Mouse (Mus musculus) adrenal gland, adult 8-10 months (tissue): ENCODE results near the gene Tmem210. TPM values are rescaled to one million over a fixed set of nuclear protein-coding genes. Genes with fewer than 3 reads are reported as not detected.

Source experiments
- DNase-seq: peaks from one replicate; pipeline ENCODE4 v3.0.0; 2022
- total RNA-seq, 4 experiments: library from RNA; stranded (reverse); gene quantifications; 2 replicates each; pipeline ENCODE4 v1.2.4; 2022

Gene Tmem210
- total RNA-seq, 4 experiments from 2014 or later = not detected

DNA sequence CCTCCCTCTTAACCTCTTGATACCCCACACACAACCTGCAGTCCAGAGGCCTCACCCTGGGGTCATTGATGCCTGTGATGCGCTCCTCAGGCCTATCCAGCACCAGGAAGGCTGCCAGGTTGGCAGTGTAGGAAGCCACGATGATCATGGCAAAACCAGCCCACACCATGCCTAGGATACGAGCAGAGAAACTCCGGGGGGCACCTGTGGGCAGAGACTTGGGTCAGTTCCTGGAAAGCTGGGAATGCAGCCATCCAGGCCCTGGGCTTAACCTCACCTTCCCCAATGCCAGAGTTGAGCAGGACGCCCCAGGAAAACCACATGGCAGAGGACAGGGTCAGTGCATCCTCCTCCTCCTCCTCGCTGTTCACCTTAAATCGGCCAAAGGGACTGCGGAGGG lies 9.1 kb downstream of the Tmem210 start:
- no peak for DNase-seq

DNA sequence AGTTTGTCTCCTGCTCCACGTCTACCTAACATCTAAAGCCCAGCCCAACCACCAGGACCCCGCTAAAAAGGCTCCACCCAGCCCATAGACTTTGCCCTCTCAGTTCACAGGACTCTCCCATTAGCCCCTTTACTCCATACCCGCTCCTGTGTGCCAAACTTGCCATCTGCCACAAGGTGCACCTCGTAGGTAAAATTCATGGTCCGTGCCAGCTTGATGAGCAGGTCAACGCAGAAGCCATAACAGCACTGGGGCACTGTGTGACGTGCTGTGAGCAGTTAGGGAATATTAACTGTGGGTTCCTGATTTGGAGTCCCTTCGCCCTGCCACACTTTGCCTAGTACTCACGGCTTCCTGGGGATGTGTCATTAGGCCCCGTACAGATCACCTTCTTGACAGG lies 10.1 kb downstream of the Tmem210 start:
- DNase-seq = no peak

DNA sequence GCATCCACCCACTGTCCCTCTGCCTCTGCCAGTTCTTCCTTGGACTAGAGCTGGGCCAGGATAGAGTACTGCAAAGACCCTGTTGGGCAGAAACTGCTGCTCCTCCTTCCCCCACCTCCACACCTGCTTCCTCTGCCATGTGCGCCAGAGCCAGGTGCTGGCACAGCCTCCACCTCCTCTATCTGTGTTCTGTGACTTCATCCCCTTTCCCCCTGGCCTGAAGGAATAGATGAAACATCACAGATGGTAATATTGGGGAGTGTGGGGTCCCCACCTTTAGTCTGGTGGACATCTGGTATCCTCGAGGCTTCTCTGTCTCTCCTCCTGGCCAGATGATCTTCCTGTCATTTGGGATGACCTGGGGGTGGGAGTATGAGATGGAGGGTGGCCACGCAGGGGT lies 15.5 kb downstream of the Tmem210 start:
- no peak for DNase-seq

DNA sequence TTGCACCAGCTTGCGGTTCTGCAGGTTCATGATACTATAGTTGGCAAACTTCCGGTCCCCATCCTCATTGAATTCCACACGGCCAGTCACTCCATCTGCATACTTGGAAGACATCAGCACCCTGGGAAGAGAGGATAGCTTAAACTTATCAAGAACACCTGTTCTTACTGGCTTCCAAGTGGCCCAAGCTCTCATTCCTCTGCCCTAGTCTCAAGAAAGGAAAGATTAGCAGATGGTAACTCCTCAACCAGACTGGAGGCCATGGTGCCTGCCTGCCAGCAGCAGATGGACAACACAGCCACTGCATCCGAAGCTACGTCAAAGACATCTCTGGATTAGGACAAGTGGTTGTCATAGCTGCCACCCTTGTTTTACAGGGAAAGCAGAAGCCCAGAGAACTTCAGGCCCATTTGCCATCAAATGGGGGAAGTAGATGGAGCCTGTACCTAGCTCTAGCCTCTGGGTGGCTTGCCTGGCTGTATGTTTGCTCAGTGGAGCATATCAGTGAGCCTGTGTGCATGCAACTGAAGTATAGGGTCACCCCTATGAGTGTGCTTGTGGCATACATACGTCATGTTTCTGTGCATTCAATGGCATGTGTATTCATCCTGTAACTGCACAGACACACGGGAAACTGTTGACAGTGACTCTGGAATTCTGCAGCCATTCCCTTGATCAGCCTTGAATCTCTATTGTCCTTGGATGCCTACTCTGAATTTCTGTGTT lies 16.1 kb downstream of the Tmem210 start:
- DNase-seq = no peak

DNA sequence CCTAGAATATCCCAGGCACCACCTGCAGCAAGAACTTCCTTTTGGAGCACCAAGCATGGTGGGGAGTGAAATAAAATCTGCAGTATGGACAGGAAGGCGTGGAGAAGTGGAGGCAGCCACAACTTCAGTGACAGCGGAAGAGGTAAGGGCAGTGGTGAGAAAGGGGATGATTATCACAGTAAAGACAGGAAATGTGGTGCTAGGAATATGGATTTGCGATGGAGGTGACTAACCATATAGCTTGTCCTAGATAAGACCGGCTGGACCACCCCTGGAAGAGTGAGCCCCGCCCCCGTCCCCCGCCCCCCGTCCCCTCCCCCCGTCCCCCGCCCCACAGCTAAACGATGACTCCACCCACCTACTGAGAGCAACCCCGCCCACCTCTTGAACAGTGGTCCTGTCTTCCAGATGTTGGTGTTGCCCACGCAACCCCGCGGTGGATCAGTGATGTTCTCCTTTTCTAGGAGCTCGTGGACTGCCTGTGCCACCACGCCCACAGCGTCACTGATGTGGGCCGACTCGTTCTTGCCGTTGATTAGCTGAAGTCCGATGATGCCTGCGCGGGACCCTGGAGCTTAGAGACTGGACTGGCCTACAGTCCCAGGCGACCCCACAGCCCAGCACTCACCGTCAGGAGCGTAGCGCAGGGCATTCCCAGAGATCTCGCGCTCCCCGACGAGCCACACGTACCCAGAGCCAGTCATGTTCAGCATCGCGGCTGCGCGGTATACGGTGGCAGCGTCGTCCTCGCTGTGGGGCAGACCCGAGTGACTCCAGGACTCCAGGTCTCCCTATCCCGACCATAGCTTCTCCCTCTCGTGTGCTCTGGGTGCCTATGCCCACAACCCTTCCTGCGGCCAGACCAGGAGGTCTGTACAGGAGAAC lies 17.0 kb downstream of the Tmem210 start:
- DNase-seq = no peak

DNA sequence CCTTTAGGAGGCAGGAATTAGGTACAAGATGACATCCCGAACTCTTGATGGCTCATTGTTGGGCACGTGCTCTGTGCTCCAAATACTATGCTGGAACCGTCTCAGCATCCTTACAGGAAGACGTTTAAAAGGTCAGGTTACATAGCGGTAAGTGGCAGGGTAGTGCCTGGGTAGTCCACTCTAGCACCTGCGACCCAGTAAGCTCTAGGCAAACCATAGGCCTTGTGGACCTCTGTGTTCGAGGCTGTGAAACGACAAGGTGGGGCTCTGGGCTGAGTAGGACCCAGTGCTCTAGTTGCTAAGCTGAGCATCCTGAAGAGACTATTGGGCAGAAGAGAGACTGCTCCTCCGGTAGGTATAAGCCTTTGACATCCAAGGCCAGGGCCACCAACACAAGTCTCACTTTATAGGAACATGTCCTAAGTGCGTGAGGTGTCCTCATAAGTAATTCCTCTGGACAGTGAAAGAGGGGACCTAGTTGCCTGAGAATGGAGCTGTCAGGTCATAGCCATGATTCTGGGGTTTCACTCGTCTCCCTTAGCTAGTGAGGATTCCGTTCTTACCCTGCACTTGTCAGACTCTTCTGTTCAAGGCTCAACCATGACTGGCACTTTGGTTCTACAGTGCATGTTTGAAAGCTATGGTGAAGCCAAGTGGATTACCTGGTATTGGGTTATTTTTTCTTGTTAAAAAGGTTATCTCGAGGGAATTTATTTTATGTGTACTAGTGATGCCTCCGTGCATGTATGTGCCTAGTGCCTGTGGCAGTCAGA lies 17.8 kb downstream of the Tmem210 start:
- no peak for DNase-seq

DNA sequence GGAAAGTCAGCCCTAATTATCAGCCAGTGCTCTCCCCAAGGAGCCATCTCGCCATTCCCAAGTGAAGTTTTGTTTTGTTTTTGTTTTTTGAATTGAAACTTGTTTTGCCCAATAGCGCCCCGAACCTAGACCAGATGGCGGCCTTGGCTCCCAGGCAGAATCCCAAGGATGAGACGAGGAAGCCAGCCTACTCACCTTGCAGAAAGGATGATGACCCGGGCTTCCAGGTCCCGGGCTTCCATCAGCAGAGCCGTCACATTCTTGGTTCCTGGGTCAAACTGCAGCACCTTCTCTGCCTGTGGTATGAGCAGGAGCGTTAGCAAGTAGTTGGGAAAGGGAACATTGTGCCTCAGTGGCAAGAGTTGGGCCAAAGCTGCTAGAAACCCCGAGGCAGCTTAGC lies 22.2 kb downstream of the Tmem210 start:
- no peak for DNase-seq

DNA sequence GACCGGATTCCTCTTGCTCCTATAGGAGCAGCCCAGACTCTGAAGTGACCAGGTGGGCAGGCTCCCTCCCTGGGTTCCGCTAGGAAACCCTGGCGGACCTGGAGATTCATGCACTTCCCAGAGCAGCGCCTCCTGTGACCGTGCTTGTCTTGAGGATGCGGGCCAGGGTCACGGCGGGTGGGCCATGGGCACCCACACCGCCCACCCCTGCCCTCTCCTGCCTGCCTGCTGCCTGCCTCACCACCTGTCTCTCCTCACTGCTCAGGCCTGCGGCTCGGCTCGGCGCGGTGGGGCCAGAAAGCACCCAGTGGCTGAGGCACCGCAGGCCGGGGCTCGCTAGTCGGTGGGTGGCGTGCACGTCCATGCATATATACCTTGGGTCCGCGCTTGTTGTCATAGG lies 23.0 kb downstream of the Tmem210 start:
- no peak for DNase-seq

DNA sequence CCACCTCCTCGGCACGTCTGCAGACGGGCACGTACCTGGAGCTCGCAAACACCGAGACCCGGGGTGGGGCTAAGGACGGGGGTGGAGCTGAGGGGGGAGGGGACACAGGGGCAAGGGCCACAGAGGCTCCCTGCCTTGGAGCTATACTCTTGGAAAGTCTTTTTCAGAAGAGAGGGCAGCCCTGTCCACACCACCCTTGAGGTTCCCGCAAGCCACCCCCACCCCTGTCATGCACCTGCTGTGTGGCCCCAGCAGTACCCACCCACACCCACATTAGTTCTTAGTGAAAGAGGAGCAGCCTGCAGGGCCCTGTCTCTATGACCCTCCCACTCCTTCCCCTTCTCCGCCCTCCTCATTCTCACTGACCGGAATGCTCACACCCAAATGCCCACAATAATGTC lies 23.5 kb downstream of the Tmem210 start:
- DNase-seq = no peak

DNA sequence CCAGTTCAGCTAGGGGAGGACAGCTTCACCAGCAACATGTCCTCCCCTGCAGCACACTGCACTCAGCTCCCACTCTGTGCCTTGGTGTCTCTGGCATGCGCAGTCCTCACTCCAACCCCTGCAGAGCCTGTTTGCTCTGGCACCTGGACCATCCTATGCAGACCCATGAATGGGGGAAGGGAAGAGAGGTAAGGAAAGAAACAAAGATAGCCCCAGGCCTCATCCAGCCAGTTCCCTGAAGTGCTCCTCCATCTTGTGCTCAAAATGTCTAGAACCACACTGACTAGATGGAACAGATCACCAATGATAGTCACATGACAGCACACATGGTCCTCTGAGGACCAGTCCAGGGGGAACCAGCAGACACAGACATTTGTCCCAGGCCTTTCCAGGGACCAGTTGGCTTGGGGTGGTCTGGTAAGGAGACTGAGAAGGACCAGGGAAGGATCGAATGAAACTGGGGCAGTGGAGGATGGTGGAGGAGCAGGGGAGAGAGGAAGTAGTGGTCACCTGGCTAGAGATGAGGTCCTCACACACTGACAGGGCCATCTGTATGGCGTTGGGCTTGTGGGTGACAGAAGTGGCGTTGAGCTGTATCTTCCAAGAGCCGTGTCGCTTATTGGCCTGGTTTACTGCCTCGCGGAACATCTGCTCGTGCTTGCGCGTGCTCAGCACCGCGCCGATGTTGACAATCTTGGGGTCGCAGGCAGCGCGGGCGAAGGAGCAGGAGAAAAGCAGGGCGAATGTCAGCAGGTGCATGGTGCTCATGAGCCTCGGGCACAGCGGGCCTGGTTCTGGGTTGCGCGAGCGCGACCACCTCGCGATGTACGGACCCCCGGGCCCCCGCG lies 30.4 kb downstream of the Tmem210 start:
- no peak for DNase-seq

DNA sequence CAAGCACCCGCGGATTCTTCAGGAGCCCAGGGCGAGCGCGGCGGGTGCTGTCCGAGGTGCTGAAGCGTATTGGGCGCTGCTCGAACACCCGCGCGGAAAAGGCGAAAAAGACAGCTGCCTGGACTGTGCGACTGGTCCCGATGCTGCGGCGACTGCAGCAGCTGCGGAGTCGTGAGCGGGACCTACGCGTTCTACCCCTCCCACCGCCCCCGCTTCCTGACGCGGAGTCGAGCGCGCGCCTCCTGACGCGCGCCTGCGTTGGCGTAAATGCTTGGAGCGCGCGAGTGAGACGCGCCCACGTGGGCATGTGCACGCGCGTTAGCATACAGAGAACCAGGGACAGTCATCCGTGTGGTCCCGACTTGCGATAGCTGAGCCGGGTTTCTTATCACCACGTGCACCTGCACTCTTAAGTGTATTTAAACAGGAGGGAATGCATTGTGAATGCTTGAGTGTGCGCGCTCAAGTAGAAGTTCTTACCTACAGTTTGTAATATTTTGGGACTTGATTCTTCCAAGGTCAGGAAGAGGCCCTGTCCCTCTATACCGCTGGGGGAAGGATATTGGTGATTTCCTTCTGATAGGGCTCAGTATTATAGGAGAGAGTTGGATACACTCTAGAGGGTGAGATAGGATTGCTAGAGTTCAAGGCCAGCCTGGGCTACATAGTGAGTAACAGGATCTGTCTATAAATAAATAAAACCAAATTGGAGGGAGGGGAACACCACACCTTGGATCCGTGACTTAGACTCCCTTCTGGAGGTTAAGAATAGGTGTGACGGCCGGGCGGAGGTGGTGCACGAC lies 31.2 kb downstream of the Tmem210 start, which contains the start of gene Grin1:
TSS of gene Grin1 (minus strand) at position 217 of the 803 bp plus-strand sequence.
- DNase-seq = no peak

DNA sequence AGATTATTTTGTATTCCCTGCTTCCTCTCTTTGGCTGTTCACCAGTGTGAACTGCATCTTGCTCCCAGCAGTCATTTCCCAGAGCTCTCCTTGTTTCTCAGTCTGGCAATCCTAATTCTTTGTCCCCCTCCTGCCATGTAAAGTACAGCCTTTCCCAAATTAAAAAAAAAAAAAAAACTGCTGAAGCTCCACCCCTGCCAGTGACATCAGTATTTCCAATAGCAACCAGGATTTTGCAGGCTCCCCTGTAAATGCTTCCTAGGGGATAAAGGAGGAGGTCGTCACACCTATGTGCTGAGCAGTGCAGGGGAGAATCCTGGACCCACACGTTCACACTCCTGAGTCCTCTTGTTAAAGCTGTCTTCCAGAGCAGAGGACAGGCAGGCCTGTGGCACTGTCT lies 32.1 kb downstream of the Tmem210 start:
- no peak for DNase-seq

DNA sequence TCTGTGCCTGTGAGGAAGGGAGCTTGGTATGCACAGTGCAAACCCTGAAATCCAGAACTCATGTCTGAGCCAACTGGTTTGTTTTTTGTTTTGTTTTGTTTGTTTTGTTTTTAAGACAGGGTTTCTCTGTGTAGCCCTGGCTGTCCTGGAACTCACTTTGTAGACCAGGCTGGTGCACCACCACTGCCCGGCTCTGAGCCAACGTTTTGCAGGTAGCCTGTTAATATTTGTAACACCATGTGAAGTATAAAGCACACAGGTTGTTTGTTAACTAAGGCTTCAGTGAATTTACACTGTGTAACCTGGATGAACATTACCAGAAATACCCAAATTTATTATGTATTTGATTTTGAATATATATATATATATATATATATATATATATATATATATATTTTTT lies 38.1 kb downstream of the Tmem210 start:
- DNase-seq = no peak

DNA sequence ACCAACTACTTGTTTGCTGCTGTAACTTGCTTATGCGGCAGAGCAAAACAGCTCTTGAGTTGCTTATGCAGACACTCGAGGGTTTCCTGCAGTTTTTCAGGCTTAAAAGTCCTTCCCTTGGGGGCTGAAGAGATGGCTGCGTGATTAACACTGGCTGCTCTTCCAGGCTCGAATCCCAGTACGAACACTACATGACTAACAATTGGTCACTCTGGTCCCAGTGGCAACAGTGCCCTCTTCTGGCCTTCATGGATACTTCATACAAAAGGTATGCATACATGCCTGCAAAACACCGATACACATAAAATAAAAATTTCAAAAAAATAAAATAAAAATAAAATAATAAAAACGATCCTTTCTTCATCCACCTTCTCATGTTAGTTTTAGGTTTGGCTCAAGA lies 40.5 kb downstream of the Tmem210 start:
- no peak for DNase-seq

DNA sequence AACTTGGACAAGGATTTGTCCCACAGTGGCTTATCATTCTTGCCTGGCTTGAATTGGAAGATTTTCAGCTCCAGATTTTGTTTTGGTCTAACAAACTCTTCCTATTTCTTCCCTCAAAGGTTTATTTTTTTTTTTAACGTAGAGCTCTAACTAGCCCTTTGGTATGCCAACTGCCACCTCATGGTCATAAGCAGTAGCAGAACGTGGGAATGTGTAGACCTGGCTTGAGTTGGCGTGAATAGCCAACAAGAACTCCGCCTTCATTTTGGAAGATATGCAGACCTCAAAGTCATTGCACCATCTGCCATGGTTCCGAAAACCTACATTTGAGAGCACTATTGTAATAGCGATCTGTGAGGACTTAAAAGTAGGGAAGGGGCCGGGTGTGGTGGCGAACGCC lies 43.5 kb downstream of the Tmem210 start:
- DNase-seq = no peak

DNA sequence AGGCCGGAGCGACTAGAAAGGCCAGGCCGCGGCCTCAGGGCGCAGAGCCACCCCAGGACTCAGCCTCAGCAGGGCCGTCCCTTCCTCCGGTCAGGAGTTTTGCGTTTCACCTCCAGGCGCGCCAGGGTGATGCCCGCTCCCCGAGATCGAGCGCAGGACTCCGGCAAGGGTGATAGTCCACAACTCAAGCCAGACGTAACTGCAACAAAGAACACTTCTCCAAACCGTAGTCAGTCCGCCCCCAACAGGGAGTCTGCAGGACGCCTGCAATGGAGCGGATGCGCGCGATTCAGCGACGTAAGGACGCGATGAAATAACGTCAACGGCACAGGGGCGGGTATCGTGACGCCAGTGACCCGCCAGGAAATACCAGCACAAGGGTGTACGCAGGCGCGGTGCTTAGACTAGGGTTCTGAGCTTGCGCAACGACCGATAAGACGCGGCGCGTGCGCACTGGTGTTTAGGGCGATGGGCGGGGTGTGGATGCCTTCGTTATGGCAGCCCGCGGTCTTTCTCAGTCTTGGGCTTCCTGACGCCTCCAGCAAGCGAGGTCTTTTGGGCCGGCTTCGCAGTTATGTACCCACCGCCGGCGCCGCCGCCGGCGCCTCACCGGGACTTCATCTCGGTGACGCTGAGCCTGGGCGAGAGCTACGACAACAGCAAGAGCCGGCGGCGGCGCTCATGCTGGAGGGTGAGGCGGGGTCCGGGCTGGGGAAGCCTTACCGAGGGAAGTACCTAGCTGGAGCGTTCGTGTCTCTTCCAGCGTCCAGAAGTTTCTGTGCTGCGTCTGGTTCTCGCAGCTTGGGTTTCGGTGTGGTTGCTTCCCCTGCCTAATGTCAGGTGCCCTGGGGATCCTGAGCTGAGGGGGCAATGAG lies 44.6 kb downstream of the Tmem210 start, which contains the start of gene Man1b1:
TSS of gene Man1b1 (plus strand) at position 53 of the 875 bp plus-strand sequence.
- peak; percentile 99 for DNase-seq

DNA sequence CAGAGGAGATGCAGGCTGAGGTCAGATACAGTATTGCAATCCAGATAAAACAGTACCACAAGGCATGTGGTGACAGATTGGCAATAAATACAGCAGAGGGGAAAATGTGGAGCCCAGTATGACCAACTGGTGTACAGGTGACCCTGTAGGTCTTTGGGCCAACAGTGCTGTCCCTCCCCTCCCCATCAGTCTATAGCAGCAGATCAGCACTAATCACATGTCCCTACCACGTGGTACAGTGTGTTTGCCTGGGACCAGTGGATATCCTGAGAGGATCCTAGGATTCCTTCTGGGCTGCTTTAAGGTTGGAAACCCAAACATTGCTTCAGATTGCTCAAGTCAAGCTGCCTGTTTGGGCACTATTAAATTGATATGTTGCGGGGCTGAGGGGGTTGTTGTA lies 45.6 kb downstream of the Tmem210 start:
- DNase-seq = no peak

DNA sequence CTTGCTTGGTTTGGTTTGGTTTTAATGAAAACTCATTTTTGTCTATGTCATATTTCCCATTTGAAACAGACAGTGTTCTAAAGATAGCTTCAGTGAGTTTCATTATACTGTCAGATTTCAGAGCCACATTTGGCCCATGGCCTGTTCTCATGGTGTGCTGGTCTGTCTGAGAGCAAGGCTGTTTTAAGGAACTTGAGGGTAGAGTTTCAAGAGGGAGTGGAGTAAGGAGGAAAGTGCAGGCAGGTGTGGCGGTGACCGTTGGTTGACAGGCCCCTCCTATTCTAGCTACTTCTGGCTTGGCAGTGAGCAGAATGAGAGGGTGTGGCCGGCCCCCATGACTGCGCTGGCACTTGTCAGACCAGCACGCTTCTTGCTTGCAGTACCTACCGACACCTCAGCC lies 50.4 kb downstream of the Tmem210 start:
- DNase-seq = no peak
